Mouse (Mus musculus) adrenal gland, adult (tissue): ENCODE data around the gene Gm8050.
"Not testable (repeated sequence)": the region's sequence is repeated elsewhere in the genome, so short reads cannot be mapped to it uniquely, and the experiment has no call there.

Experiments used
- DNase-seq, 2 experiments: peaks; one replicate each; pipeline ENCODE4 v3.0.0; 2022 to 2023; ENCODE audit warnings: low spot score in 1 of 2; ENCODE audit not compliant: inconsistent age in 2 of 2

The Gm8050 gene

GRCm38 (mm10) chr14:6720151-6720550, at the start of gene Gm8050:
Gene Gm8050 (minus strand): TSS chr14:6720251.
- not testable (repeated sequence) for DNase-seq

DNA sequence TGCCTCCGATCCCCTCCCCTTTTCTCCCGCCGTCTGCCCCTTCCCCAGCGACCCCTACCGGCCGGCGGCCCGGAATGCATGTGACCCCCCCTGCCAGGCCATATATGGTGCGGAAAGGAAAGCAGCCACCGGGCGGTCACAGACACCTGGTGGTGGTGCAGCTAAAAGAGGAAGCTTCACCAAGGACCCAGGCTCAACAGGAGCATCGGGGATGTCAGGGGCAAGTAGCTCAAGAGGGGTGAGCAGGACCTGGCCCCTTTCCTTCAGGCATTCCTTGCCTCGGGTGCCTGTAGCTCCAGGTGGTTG, 37.1 kb upstream of the Gm8050 start:
- peak; percentile 2 to 20 for DNase-seq

GRCm38 (mm10) chr14:6756384-6757230, 36.6 kb upstream of the Gm8050 start:
- peak; percentile 6 to 36 for DNase-seq

DNA sequence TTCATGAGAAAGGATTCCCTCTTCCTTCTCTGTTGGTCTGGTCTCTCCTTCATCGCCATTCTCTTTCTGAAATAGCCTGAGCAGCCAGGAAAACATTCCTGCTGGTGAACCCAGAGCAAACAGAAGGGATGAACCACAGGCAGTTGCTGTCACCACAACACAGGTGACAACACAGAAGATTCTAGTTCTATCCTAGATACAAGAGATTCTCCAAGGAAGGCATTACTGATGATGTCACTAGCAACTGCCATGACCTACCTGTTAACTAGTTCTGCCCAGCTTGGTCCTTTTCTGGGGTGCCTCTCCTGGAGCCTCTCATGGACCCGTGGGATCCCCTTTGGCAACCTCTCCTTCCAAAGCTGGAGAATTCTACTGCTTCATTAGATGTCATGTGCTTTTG, 22.2 kb upstream of the Gm8050 start, which contains the start of gene Gm3636:
Gene Gm3636 (minus strand): TSS at position 101 of the 400 bp plus-strand sequence.
- DNase-seq = not testable (repeated sequence)

DNA sequence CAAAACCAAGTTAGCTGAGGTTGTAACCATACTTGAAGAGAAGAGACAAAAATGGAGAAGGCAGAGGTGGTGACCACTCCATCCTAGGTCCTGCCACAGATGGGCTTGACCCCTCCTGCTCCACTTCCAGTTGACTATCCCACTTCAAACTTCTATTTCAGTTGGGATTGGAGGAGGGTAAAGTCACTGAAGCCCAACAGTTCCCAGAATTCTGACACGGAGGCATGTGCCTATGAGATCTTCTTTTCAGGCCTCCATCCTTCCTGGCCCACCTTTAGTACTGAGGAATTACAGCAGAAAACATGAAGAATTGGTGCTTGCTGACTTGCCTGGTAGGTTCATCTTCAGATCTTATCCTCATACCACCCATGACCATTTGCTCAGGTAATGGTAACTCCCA, 36.0 kb downstream of the Gm8050 start, which contains the start of gene Gm10251:
Gene Gm10251 (minus strand): TSS at position 101 of the 400 bp plus-strand sequence.
- DNase-seq = not testable (repeated sequence)
